In the genomic region with DNA sequence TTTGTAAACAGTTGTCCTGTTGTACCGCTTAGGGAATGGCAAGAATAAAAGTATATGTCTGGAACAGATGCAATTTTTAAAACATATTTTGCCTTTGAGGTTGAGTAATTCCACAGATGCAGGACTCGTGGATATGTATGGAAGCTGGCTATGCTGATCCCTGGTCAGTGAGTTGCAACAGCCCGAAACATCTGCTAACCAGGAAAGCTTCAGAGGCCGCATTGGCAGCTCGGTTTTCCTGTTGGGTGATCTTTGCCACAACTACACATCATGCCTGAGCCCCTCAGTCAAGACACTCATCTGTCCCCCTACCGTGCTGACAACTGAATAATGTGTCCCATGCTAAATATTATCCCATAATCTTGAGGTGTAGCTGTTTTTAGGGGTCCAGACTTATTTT, we compare ENCODE assay signal across 25 mouse cellular contexts.
DNase-seq lines count a peak whose midpoint lies in the region; ATAC-seq and TF ChIP-seq lines count a peak whose summit lies in the region.
"Had no signal": no experiment of that assay in that cellular context is flagged by ENCODE, and none has a peak within 500 bp of the region (broad histone marks: within the 10 kb centered on the region; RNA-seq: fewer than 3 reads in every experiment).

No protein-coding gene starts in this region.

- H3K36me3 ChIP-seq in kidney, embryonic 16.5 days (ENCODE audit: insufficient read depth, low read length) = no peaks in the 10 kb centered on the region
- H3K36me3 ChIP-seq in lung, embryonic 15.5 days = no peaks in the 10 kb centered on the region
- H3K36me3 ChIP-seq in stomach, postnatal 0 days (ENCODE audit: control insufficient read depth, insufficient read depth, low read length) = no peaks in the 10 kb centered on the region
- H3K36me3 ChIP-seq: embryonic facial prominence, embryonic 12.5 days; embryonic facial prominence, embryonic 15.5 days; heart, embryonic 10.5 days; heart, embryonic 13.5 days had no signal

- no peak for DNase-seq in kidney, adult 11 months
- DNase-seq in lung, postnatal 10 days = no peak
- no peak for DNase-seq in stomach, postnatal 0 days (ENCODE audit: low spot score)
- no peak for DNase-seq in yolk sac, embryonic 10.5 days (ENCODE audit: low spot score)
- DNase-seq: adrenal gland, adult 2 months; adrenal gland, postnatal 14 days; cerebellum, adult 11 months; cerebellum, adult 2 months; cerebellum, adult 9-11 months; cerebellum, postnatal 25 days; forebrain, postnatal 0 days; gastrocnemius, adult 2 months; gastrocnemius, postnatal 14 days; heart, adult 18-20 months; heart, postnatal 14 days; heart, postnatal 4 days had no signal

- H3K4me1 ChIP-seq in kidney, embryonic 16.5 days (ENCODE audit: insufficient read depth, low read length) = peaks cover 16% of the 10 kb centered on the region
- 0 out of 2 replicates have a peak, but pooled peaks cover 3% of the 10 kb centered on the region for H3K4me1 ChIP-seq in lung, embryonic 15.5 days
- no peaks in the 10 kb centered on the region; the same call in 1 of the 2 replicates for H3K4me1 ChIP-seq in stomach, postnatal 0 days (replicated peaks; ENCODE audit: control insufficient read depth, insufficient read depth)
- H3K4me1 ChIP-seq: embryonic facial prominence, embryonic 12.5 days; embryonic facial prominence, embryonic 15.5 days; heart, embryonic 10.5 days; heart, embryonic 13.5 days had no signal

- TF ChIP-seq CTCF in stomach, postnatal 0 days (IDR thresholded peaks at IDR 0.05; ENCODE audit: low read depth) = no peak

- H3K27me3 ChIP-seq in kidney, embryonic 16.5 days (ENCODE audit: insufficient read depth, low read length) = no peaks in the 10 kb centered on the region
- no peaks in the 10 kb centered on the region for H3K27me3 ChIP-seq in lung, embryonic 15.5 days
- H3K27me3 ChIP-seq in stomach, postnatal 0 days (ENCODE audit: control insufficient read depth, insufficient read depth, low read length) = no peaks in the 10 kb centered on the region
- H3K27me3 ChIP-seq: embryonic facial prominence, embryonic 12.5 days; embryonic facial prominence, embryonic 15.5 days; heart, embryonic 13.5 days had no signal

- H3K4me2 ChIP-seq in kidney, embryonic 16.5 days (replicated peaks; ENCODE audit: low read depth, low read length) = no peak overlapping the region
- H3K4me2 ChIP-seq in lung, embryonic 15.5 days = no peak overlapping the region
- H3K4me2 ChIP-seq in stomach, postnatal 0 days (replicated peaks; ENCODE audit: low read depth) = no peak overlapping the region
- H3K4me2 ChIP-seq: embryonic facial prominence, embryonic 12.5 days; embryonic facial prominence, embryonic 15.5 days; heart, embryonic 13.5 days; hindbrain, embryonic 14.5 days had no signal

- no peak overlapping the region for H3K9ac ChIP-seq in kidney, embryonic 16.5 days (replicated peaks; ENCODE audit: low read length)
- H3K9ac ChIP-seq in lung, embryonic 15.5 days = no peak overlapping the region
- H3K9ac ChIP-seq in stomach, postnatal 0 days (ENCODE audit: low read length) = no peak overlapping the region
- H3K9ac ChIP-seq: embryonic facial prominence, embryonic 12.5 days; embryonic facial prominence, embryonic 15.5 days; forebrain, postnatal 0 days; heart, embryonic 13.5 days; hindbrain, embryonic 14.5 days had no signal

- no peak for TF ChIP-seq EP300 in stomach, postnatal 0 days (optimal IDR thresholded peaks at IDR 0.05)

- H3K9me3 ChIP-seq in kidney, embryonic 16.5 days (ENCODE audit: low read length) = no peaks in the 10 kb centered on the region
- no peaks in the 10 kb centered on the region for H3K9me3 ChIP-seq in lung, embryonic 15.5 days
- no peaks in the 10 kb centered on the region for H3K9me3 ChIP-seq in stomach, postnatal 0 days (ENCODE audit: control insufficient read depth, low read length)
- H3K9me3 ChIP-seq: embryonic facial prominence, embryonic 12.5 days; embryonic facial prominence, embryonic 15.5 days; heart, embryonic 10.5 days; heart, embryonic 13.5 days had no signal

- H3K27ac ChIP-seq in kidney, embryonic 16.5 days (ENCODE audit: low read length) = peak overlapping the region; percentile 17; the same call in 1 of the 2 replicates
- peak overlapping the region; percentile 37; the same call in 1 of the 2 replicates for H3K27ac ChIP-seq in lung, embryonic 15.5 days
- H3K27ac ChIP-seq in stomach, postnatal 0 days (replicated peaks) = 0 out of 2 replicates have a peak overlapping the region, but pooled peaks have one; percentile 35
- H3K27ac ChIP-seq: embryonic facial prominence, embryonic 12.5 days; embryonic facial prominence, embryonic 15.5 days; heart, embryonic 10.5 days; heart, embryonic 13.5 days; hindbrain, embryonic 14.5 days had no signal

- ATAC-seq in kidney, embryonic 16.5 days (ENCODE audit: low FRiP score, low TSS enrichment) = no peak
- ATAC-seq in lung, embryonic 15.5 days (ENCODE audit: borderline replicate concordance, extremely low read depth, low FRiP score, low TSS enrichment) = no peak
- no peak for ATAC-seq in stomach, postnatal 0 days (ENCODE audit: low FRiP score, low TSS enrichment)
- ATAC-seq: CD4-positive, CD25-positive, alpha-beta regulatory T cell, adult 4 months; forebrain, embryonic 14.5 days; forebrain, postnatal 0 days had no signal

- 55% methylated on average over 6 of the region's 6 CpGs for WGBS in kidney, embryonic 16.5 days
- WGBS in lung, embryonic 15.5 days = 43% methylated on average over 6 of the region's 6 CpGs
- WGBS in stomach, postnatal 0 days = 62% methylated on average over 6 of the region's 6 CpGs

- H3K4me3 ChIP-seq in kidney, embryonic 16.5 days (ENCODE audit: low read length) = no peak overlapping the region
- no peak overlapping the region for H3K4me3 ChIP-seq in lung, embryonic 15.5 days
- no peak overlapping the region for H3K4me3 ChIP-seq in stomach, postnatal 0 days (ENCODE audit: low read depth, low read length)
- H3K4me3 ChIP-seq: embryonic facial prominence, embryonic 12.5 days; embryonic facial prominence, embryonic 15.5 days; gastrocnemius, adult 2 months; heart, embryonic 10.5 days; heart, embryonic 13.5 days had no signal
